Mouse (Mus musculus) testis, postnatal 10 days (tissue): ENCODE data around the gene Fgfrl1.
"Not testable (repeated sequence)": the region's sequence is repeated elsewhere in the genome, so short reads cannot be mapped to it uniquely, and the experiment has no call there.

Experiments used
- DNase-seq: peaks from one replicate; pipeline ENCODE4 v3.0.0; 2021; ENCODE audit warnings: low spot score

Gene Fgfrl1

DNA sequence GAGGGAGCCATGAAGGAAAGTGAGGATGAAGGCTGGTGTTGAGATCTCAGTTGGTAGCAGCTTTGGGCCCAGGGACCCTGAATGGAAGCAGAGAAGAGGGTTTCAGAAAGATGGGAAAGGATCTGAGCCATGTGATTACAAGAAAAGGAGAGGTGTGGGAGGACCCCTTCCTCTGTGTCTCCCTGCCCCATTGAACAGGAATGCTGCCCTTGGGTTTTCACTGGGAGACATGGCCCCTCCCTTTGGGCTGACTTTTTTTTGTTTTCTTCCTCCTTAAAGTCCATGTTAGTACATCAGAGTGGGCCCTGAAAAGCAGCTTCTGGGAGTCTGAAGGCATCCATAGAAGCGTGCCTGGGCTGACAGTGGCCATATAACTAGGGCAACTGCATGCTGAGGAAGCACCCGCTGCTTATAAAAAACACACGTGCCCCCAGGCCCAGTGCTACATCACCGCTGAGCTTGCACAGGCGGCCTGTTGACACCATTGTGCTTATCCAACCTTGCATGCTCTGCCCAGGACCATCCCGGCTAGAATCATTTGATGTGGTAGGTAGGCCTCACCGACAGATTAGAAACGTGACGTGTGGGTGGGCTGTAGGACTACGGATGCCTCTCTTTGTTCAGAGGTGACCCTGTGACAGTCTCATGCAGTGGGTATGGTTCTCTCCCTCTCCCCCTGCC lies 9.3 kb downstream of the Fgfrl1 start:
- DNase-seq = no peak

DNA sequence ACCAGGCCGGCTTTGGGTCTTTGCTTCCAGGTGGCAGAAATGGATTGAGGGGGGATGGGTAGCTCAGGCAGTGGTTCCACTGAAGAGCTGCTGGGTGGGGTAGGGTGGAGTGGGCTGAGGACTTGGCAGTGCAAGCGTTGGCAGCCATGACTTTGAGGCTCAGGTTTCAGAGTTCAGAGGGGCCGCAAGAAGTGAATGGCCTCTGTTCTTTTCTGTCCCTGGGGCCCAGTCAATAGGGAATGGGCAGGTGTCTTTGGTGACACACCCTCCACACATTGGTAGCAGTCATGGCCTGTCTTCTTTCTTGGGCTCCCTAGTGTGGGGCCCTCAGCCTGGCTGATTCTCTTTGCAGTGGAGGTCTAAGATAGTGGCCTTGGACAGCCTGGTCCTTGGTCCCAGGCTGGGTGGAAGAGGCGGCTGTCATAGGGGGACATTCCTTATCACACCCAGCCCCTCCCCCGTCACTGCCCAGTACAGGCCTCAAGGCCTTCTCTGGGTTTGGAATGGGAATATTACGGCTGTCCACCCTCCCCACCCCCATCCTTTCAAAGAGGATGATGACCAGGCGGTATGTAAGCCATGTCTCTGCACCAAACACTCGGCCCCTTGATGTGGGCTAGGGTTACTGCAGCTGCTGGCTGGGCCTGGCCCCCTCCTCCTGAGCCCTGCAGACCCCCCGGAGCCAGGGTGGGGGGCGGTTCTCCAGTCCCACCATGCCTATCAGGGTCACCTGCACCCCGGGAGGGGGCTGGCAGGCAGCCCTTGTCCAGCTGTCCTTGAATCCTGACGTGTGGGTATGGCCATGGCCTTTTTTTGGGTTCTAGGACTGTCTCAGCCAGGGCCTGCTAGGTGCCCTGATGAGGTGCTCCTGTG lies 11.8 kb downstream of the Fgfrl1 start:
- no peak for DNase-seq

DNA sequence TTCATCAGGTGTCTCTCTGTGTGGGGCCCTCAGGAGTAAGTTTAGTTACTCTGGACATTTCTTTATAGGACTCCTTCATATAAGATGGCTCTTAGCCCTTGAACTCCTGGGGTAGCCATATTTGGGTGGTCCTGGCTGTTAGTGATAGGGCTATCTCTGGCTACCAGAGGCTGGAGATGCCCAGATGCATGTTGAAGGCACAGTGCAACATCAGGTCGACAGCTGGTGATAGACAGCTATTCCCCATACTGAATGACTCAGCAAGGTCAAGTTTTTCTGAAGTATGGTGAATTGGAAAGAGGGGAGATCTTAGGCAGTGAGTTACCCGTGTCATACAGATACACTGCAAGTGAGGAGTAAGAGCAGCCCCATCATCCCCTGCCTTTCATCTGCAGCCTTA lies 15.6 kb downstream of the Fgfrl1 start:
- DNase-seq = no peak

- DNase-seq = no peak
These were observed 16.2 kb downstream of the Fgfrl1 start for GRCm38 (mm10) chr5:108708419-108708818.

DNA sequence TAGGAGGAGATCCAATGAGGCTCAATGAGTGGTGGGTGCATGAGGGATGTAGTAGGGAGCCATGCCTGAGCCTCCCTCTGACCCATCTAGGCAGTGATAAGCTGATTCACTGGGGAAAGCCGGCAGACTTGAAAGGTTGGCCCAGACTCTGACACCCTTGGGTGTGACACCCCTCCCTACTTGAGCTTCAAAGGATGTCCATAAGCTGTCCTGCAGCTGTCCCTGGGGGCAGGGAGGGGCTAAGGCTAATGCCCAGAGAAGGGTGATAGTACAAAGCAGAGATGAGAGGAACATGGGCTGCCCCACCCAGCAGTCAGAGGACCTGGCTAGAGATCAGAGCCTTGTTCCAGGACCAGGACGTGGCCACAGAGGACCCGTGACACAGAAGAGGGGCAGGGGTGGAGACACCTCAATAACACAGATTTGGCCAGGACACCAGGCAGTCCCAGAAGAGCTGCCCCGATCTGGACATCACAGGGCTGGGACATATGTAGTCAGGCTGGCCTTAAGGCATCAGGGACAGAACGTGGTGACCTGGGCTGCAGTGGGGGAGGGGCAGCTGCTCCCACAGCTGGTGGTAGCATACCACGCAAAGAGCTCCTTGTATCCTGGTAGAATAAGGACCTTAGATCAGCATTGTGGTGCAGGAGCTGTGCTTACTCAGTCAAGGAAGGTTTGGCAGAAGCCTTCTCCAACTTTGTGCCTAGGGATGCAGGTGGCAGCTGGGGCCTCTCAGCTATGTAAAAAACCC lies 17.0 kb downstream of the Fgfrl1 start:
- no peak for DNase-seq

GRCm38 (mm10) chr5:108711968-108712367 lies 19.8 kb downstream of the Fgfrl1 start:
- no peak for DNase-seq

DNA sequence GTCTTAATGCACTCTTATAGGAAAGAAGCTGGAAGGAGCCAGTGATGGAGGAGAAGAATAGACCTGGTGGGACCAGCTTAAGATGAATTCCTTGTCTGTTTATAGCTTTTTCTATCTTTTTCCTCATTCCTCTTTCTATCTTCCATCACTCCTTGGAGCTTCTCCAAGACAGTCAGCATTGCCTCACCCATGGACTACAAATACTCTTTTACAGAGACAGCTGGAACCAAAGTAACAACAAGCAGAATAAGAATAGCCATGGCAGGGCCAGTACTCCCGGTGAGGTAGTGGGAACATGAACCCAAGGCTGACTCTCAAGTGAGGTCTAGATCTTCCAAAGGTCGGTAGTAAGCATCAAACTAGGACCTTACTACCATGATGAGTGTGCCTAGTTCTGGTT lies 20.9 kb downstream of the Fgfrl1 start:
- DNase-seq = no peak

- no peak for DNase-seq
These were observed 21.5 kb downstream of the Fgfrl1 start for GRCm38 (mm10) chr5:108713691-108714090.

DNA sequence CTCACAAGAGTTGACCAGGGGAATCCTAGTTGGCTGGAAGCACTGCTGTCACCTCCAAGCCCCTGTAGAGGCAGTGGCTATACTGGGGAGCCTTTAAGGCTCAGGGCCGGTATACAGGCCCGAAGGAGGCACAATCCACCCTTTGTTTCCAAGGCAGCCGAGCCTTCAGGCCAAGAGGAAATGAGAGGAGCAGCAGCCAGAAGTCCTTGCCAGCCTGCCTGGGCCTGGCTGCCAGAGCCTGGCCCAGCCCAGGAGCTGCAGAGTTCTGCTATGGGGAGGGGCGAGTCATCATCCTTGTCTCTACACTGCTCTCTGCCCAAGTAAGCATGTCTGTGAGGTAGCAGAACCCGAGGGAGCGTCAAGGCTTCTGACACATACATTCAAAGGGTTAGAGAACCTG lies 22.0 kb downstream of the Fgfrl1 start:
- no peak for DNase-seq

- no peak for DNase-seq
These were observed 23.8 kb downstream of the Fgfrl1 start for GRCm38 (mm10) chr5:108715974-108716373.

GRCm38 (mm10) chr5:108718051-108718450 lies 25.9 kb downstream of the Fgfrl1 start:
- no peak for DNase-seq

DNA sequence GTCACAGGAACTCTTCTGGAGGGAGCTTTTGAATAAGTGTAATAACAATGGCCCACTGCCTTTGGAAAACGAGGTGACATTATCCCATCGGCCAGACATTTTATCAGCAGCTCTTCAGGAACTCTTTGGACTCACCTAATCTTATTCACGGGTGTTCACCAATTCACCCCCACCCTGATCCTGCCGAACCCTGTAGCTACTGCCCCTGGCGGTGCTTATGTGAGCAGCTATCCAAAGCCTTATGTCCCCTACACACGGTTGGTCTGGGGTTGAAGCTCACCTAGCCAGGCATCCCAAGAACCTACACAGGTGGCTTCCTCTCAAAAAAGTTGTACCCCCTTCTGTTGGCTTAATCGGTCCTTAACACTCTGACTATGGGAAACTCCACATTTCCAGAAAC lies 27.6 kb downstream of the Fgfrl1 start:
- no peak for DNase-seq

DNA sequence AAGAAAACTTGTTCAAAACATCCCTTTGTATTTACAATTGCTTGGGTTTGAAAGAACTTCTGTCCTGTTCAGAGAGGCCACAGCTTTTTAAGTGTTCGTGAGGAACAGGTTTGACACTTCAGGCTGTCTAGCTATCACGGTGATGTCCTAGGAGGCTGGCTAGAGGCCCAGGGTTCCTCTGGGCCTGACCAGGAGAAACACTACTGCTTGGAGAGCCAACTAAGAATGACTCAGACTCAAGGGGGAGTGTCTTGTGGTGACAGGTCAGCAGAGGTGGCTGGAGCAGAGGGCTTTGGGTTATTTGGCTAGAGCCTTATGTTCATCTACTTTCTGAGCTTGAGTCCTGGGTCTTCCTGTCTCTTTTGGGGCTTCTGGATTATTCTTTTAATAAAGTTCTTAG lies 31.8 kb downstream of the Fgfrl1 start:
- DNase-seq = no peak

DNA sequence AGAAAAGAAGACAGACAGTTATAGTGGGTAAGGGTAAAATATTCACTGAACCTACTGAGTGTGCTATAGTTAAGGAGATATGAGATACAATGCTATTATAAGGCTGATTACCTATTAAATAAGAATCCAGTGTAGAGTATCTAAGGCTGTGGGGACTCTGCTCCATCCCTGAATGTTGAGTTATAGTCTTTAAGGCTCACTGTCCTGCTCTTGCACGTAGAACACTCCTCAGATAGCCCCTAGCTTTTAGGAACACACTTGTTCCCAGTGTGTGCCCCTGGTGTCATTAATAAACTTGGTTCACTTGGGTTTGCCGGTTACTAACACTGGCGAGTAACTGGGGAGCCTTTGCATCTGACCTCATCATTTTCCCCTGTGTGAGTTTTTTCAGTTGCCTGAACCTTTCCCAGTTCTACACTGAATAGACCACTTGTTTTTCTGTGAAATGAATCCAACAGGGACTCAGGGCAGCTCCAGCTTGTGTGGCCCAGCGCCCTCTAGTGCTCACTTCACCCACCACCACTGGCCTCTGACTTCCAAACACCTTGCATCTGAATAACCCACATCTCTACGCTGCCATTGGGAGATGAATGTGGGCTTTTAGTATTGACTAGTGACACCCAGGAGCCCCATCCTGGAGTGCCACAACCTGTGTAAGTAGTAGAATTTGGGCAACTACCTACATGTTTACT lies 34.5 kb downstream of the Fgfrl1 start:
- DNase-seq = peak; percentile 85

- DNase-seq = no peak
These were observed 35.2 kb downstream of the Fgfrl1 start for GRCm38 (mm10) chr5:108727425-108727824.

GRCm38 (mm10) chr5:108741844-108742243 lies 49.7 kb downstream of the Fgfrl1 start:
- DNase-seq = no peak

DNA sequence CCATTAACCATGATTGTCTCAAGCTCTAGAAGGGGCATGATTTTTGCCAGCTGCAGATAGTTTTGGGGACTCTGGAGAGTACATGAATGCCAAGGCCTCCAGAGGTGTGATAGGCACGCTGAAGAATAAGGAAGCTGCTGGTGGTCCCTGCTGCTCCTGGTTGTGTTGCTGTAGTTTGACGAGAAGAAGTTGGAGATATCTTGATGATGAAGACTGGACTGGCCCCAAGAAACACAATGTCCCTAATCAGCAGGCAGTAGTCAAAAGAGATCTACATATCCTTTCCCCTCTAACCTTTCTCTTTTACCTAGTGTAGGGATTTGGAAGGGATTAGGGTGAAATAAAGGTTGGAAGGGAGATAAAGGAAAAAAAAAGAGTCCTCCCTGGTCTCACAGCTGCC lies 50.4 kb downstream of the Fgfrl1 start:
- no peak for DNase-seq

GRCm38 (mm10) chr5:108743856-108744255 lies 51.7 kb downstream of the Fgfrl1 start:
- no peak for DNase-seq

GRCm38 (mm10) chr5:108744629-108745028 lies 52.4 kb downstream of the Fgfrl1 start:
- no peak for DNase-seq

DNA sequence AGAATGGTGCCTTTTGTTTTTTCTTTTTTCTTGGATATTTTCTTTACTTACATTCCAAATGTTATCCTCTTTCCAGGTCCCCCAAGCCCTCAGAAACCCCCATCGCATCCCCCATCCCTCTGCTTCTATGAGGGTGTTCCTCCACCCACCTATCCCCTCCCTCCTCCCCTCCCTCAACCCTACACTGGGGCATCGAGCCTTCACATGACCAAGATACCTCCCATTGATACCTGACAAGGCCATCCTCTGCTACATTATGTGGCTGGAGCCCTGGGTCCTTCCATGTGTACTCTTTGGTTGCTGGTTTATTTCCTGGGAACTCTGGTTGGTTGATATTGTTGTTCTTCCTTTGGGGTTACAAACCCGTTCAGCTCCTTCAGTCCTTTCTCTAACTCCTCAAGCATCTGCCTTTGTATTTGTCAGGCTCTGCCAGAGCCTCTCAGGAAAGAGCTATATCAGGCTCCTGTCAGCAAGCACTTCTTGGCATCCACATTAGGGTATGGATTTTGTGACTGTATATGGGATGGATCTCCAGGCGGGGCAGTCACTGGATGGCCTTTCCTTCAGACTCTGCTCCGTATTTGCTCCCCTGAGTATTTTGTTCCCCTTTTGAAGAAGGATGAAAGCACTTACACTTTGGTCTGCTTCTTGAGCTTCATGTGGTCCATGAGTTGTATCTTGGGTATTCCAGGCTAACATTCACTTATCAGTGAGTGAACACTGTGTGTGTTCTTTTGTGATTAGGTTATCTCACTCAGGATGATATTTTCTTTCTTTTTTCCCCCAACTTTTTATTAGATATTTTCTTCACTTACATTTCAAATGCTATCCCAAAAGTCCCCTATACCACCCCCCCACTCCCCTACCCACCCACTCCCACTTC lies 58.4 kb downstream of the Fgfrl1 start:
- no peak for DNase-seq

GRCm38 (mm10) chr5:108751258-108751657 lies 59.1 kb downstream of the Fgfrl1 start:
- not testable (repeated sequence) for DNase-seq
